Mouse (Mus musculus) erythroblast, embryonic 14.5 days (primary cell): Measurements from ENCODE around the gene Elk4.

Experiments used
- GATA1 ChIP-seq: IDR thresholded peaks from 2 replicates; pipeline ENCODE4 v1.6.1; 2012; ENCODE audit warnings: low read length, inconsistent platforms, mixed read lengths
- TAL1 ChIP-seq: IDR thresholded peaks from 3 replicates; pipeline ENCODE4 v1.6.1; 2012; ENCODE audit warnings: low read length, inconsistent platforms, mixed read lengths

DNA sequence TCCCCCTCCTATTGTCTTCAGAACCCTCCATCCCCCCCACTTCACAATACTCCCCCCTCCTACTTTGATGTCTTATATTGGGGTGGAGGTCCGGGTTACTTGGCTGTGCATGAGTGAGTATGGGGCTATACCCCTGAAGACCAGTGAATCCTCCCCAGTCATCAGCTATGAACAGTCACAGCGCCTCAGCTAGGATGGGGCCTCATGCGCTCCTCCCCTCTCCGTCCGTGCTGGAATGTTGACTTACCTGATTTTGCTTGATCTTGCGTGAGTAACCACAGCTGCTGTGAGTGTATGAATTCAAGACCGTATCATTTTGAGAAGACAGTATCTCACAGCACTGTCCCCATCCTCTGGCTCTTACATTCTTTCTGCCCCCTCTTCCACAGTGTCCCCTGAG is 12.5 kb downstream of the Elk4 start:
- no peak for TF ChIP-seq TAL1
- no peak for TF ChIP-seq GATA1
